Comparison of ENCODE assay signal across 16 mouse cellular contexts in genomic region chr2:130657541-130657940, GRCm38 (mm10). TPM values are rescaled to one million over a fixed set of nuclear protein-coding genes. Genes with fewer than 3 reads are reported as not detected.
DNase-seq lines count a peak whose midpoint lies in the region; ATAC-seq and TF ChIP-seq lines count a peak whose summit lies in the region.
"Had no signal": no experiment of that assay in that cellular context is flagged by ENCODE, and none has a peak within 500 bp of the region (broad histone marks: within the 10 kb centered on the region; RNA-seq: fewer than 3 reads in every experiment).

No protein-coding gene starts in this region.

- DNase-seq in liver, embryonic 13.5 days: no peak
- DNase-seq in liver: no peak
- DNase-seq in layer of hippocampus, adult 2 months (ENCODE audit: low spot score in 2 of 2): peak; percentile 90 to 92
- DNase-seq in left cerebral cortex, adult 8-10 months (ENCODE audit: low spot score in 2 of 2): peak; percentile 66 to 93
- peak; percentile 85 to 91 for DNase-seq in right cerebral cortex, postnatal 36 days (ENCODE audit: low spot score in 2 of 2)
- no peak for DNase-seq in urinary bladder, postnatal 4 days (ENCODE audit: low spot score in 2 of 2)
- no peak for DNase-seq in kidney, postnatal 4 days
- no peak for DNase-seq in kidney, adult 8-10 months
- DNase-seq: adrenal gland, adult 2 months; cerebellum, postnatal 25 days; heart, postnatal 10 days; thymus, postnatal 4 days had no signal

- ATAC-seq in liver, embryonic 13.5 days (ENCODE audit: low read depth): no peak
- ATAC-seq: lung, postnatal 0 days had no signal

- peaks cover 93% of the 10 kb centered on the region for H3K36me3 ChIP-seq in liver, embryonic 13.5 days

- no peaks in the 10 kb centered on the region for H3K9me3 ChIP-seq in liver, embryonic 13.5 days (replicated peaks)
- H3K9me3 ChIP-seq: megakaryocyte, embryonic 14.5 days had no signal

- 82% methylated on average over 6 of the region's 6 CpGs for WGBS in liver, embryonic 13.5 days (ENCODE audit: insufficient replicate concordance)

- peaks cover 58% of the 10 kb centered on the region for H3K4me1 ChIP-seq in liver, embryonic 13.5 days (replicated peaks)

- TF ChIP-seq CTCF in layer of hippocampus, adult 2 months (conservative IDR thresholded peaks at IDR 0.05): no peak

- no peak overlapping the region for H3K4me3 ChIP-seq in liver, embryonic 13.5 days (replicated peaks)
- no peak overlapping the region for H3K4me3 ChIP-seq in layer of hippocampus, adult 2 months
- H3K4me3 ChIP-seq: megakaryocyte, embryonic 14.5 days; myocyte had no signal

- no peaks in the 10 kb centered on the region for H3K27me3 ChIP-seq in liver, embryonic 13.5 days
- H3K27me3 ChIP-seq: megakaryocyte, embryonic 14.5 days had no signal

- H3K9ac ChIP-seq in liver, embryonic 13.5 days: no peak overlapping the region

- H3K27ac ChIP-seq in liver, embryonic 13.5 days: peak overlapping the region; percentile 90
- peak overlapping the region; percentile 99 for H3K27ac ChIP-seq in layer of hippocampus, adult 2 months
- H3K27ac ChIP-seq: kidney, postnatal 0 days had no signal

- H3K4me2 ChIP-seq in liver, embryonic 13.5 days: no peak overlapping the region

RNA-seq across cellular contexts. Expression of gene Ddrgk1, which starts 6.9 kb away (rescaled TPM):
- 41.7 and 43.6 TPM in 2 replicates for polyA plus RNA-seq in liver, embryonic 13.5 days (2015; fragmentation: Nextera tagmentation; extraction: Ambion mirVana)
- total RNA-seq in layer of hippocampus, adult 2 months (2021): 10 to 100 TPM; 97.6 to 98.1 TPM
- 100 to 1,000 TPM; 106 to 118 (median 114) TPM for total RNA-seq in left cerebral cortex, adult 8-10 months (2022)

RNA-seq across cellular contexts. Expression of gene Itpa, which starts 9.9 kb away (rescaled TPM):
- 66.5 and 78.5 TPM in 2 replicates for polyA plus RNA-seq in liver, embryonic 13.5 days (2015; fragmentation: Nextera tagmentation; extraction: Ambion mirVana)
- total RNA-seq in layer of hippocampus, adult 2 months (2021): 10 to 100 TPM; 36.0 to 36.8 TPM
- 10 to 100 TPM; 35.7 to 41.7 (median 38.3) TPM for total RNA-seq in left cerebral cortex, adult 8-10 months (2022)

RNA-seq across cellular contexts. Expression of gene Lzts3, which starts 14.9 kb away (rescaled TPM):
- 0.95 and 1.3 TPM in 2 replicates for polyA plus RNA-seq in liver, embryonic 13.5 days (2015; fragmentation: Nextera tagmentation; extraction: Ambion mirVana)
- total RNA-seq in layer of hippocampus, adult 2 months (2021): 100 to 1,000 TPM; 185 to 196 TPM
- total RNA-seq in left cerebral cortex, adult 8-10 months (2022): 100 to 1,000 TPM; 186 to 214 (median 199) TPM

RNA-seq across cellular contexts. Expression of gene Ubox5, which starts 27.7 kb away (rescaled TPM):
- 6.2 and 6.5 TPM in 2 replicates for polyA plus RNA-seq in liver, embryonic 13.5 days (2015; fragmentation: Nextera tagmentation; extraction: Ambion mirVana)
- total RNA-seq in layer of hippocampus, adult 2 months (2021): 10 to 100 TPM; 11.0 to 11.7 TPM
- 10 to 100 TPM; 11.7 to 14.7 (median 12.5) TPM for total RNA-seq in left cerebral cortex, adult 8-10 months (2022)

RNA-seq across cellular contexts. Expression of gene Fastkd5, which starts 27.7 kb away (rescaled TPM):
- 12.0 and 16.8 TPM in 2 replicates for polyA plus RNA-seq in liver, embryonic 13.5 days (2015; fragmentation: Nextera tagmentation; extraction: Ambion mirVana)
- total RNA-seq in layer of hippocampus, adult 2 months (2021): 1 to 10 TPM; 8.8 to 8.9 TPM
- total RNA-seq in left cerebral cortex, adult 8-10 months (2022): 1 to 10 TPM; 6.5 to 9.2 (median 7.3) TPM

Comparison
In these comparisons a context has a peak if more than half of its experiments do, and no peak if none do; other contexts are left out.
1. DNase-seq: peak in layer of hippocampus, adult 2 months (2 of 2), left cerebral cortex, adult 8-10 months (2 of 2) and right cerebral cortex, postnatal 36 days (2 of 2); none in liver, embryonic 13.5 days (single experiment), liver (single experiment), urinary bladder, postnatal 4 days (0 of 2), kidney, postnatal 4 days (0 of 2) and kidney, adult 8-10 months (0 of 2).